Mouse (Mus musculus) brown adipose tissue, adult 24 weeks (tissue): ENCODE results near the gene Atad3a. TPM values are rescaled to one million over a fixed set of nuclear protein-coding genes. Genes with fewer than 3 reads are reported as not detected.

ENCODE experiments used
- H3K27ac ChIP-seq: fragments of 200-500 bp; replicated peaks from 2 replicates; pipeline ENCODE4 v1.5.1; 2012; ENCODE audit warnings: low read depth, mild to moderate bottlenecking, low read length
- H3K4me1 ChIP-seq: fragments of 200-500 bp; 2 replicates; pipeline ENCODE4 v1.6.1; 2012; ENCODE audit warnings: low read length, mixed read lengths; ENCODE audit not compliant: control insufficient read depth, insufficient read depth, insufficient read length
- H3K4me3 ChIP-seq: fragments of 200-500 bp; 2 replicates; pipeline ENCODE4 v1.5.1; 2012; ENCODE audit warnings: low read depth, mild to moderate bottlenecking, low read length, moderate library complexity; ENCODE audit not compliant: insufficient read depth
- polyA plus RNA-seq: library from polyadenylated mRNA; stranded (reverse); fragments of >200 nt; gene quantifications from 2 replicates; pipeline ENCODE4 v1.2.4, GENCODE M21; 2012; ENCODE audit not compliant: missing spikeins, insufficient read depth, insufficient read length

Atad3a gene
- polyA plus RNA-seq, 1 experiment, result 57.0 TPM

DNA sequence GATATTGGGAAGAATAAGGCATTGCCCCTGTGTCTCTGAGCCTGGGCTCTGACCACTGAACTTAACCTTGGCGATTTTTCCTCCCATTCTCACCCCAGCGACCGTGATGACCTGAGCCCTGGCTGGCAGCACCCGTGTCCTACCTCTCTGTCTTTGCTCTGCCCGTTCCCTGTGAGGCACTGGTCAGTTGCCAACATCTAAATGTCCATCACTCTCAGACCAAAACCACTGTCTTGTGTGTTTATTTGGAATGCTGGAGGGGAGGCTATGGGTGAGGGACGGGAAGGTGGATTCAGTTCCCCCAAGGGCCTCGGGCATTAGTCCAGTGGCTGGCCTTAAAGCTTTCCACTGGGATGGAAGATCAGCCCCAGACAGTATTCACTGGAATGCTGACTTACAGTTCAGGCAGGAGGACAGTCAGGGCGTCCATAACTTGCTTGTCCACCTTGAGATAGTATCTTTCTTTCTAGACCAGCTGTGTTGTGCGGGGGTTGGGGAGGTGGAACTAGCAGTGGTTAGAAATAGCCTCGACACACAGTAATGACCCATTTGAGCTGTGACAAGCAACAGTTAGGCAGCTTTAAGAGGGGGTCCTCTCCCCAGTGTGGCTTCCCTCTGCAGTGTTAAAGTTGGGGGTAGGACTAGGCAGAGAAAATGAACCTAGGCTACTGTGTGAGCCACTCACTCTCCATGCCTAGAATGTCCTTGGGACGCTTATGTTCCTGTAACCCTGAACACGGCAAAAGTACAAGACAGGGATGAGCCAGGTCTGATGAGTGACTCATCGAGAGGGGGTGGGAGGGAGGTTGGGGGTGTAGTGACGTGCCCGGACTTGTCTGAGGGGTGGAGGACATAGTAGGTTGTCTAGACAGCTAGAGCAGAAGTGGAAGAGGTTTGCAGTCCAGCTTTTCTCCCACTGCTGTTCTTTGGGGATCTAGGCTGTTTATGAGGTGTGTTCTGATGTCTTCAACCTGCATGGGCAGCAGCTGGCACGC, 64.3 kb downstream of the Atad3a start:
- H3K4me3 ChIP-seq, result no peak overlapping the region

GRCm38 (mm10) chr4:155695531-155696062, 65.3 kb downstream of the Atad3a start:
- Histone ChIP-seq H3K27ac (no peak overlapping the region), H3K4me1 (no peaks in the 10 kb centered on the region; the same call in 1 of the 2 replicates), H3K4me3 (peak overlapping the region; percentile 68; the same call in 1 of the 2 replicates)

More for the DNA sequence above, 64.3 kb downstream of the Atad3a start:
- H3K4me1 ChIP-seq, result no peaks in the 10 kb centered on the region; the same call in 1 of the 2 replicates
- no peak overlapping the region for H3K27ac ChIP-seq

DNA sequence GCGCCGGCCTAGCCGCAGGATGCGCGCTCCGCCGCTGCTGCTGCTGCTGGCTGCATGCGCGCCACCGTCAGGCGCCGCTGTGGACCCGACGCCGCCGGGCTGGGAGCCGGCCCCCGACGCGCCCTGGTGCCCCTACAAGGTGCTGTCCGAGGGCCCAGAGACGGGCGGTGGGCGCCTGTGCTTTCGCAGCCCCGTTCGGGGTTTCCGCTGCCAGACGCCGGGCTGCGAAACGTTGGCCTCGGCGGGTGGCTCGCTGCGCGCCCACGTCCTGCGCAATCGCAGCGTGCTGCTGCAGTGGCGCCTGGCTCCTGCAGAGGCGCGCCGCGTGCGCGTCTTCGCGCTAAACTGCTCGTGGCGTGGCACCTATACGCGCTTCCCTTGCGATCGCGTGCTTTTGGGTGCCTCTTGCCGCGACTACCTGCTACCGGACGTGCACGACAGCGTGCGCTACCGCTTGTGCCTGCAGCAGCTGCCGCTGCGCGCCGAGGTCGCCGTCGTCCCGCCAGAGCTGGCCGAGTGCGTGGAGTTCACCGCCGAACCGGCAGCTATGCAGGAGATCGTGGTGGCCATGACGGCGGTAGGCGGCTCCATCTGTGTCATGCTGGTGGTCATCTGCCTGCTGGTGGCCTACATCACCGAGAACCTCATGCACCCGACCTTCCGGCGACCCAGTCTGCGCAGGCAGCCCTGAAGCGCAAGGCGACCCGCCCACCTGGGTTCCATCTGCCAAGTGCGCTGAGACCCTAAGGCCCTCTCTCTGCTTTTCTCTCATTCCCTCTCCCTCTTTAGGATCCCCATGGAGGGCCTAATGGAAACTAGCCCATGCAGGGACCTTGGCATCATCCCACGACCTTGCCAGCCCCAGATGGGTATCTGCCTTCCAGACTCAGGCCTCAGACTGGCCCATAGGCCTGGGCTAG, 66.2 kb downstream of the Atad3a start:
- no peak overlapping the region for H3K27ac ChIP-seq
- peak overlapping the region; percentile 68 for H3K4me3 ChIP-seq
- no peaks in the 10 kb centered on the region; the same call in 1 of the 2 replicates for H3K4me1 ChIP-seq

GRCm38 (mm10) chr4:155694111-155694481, 66.8 kb downstream of the Atad3a start, which contains the start of gene Fndc10:
Fndc10 (plus strand) TSS chr4:155694342.
- Histone ChIP-seq H3K4me1 (no peaks in the 10 kb centered on the region; the same call in 1 of the 2 replicates), H3K4me3 (peak within 1 kb of the TSS; percentile 68), H3K27ac (no peak within 1 kb of the TSS)

DNA sequence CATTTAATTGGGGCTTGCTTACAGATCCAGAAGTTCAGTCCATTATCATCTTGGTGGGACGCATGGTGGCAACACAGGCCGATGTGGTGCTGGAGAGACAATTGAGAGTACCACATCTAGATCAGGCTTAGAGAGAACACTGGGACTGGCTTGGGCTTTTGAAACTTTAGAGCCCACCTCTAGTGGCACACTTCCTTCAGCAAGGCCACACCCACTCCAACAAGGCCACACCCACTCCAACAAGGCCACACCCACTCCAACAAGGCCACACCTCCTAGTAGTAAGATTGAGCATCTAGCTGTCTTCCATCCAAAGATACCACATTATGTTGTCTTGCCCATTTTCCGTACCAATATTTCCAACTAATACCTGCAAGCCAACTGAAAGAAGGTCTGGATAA, 68.5 kb downstream of the Atad3a start:
- Histone ChIP-seq H3K27ac (no peak overlapping the region), H3K4me3 (no peak overlapping the region), H3K4me1 (no peaks in the 10 kb centered on the region; the same call in 1 of the 2 replicates)

Other genes with a start within 250 kb of the Atad3a start
- 147 and 155 TPM in 2 replicates for gene Nadk, start 198.7 kb downstream of the Atad3a start, polyA plus RNA-seq
- 7.0 and 9.4 TPM in 2 replicates for gene Slc35e2, start 159.7 kb downstream of the Atad3a start, polyA plus RNA-seq
- gene Cdk11b, start 136.2 kb downstream of the Atad3a start, polyA plus RNA-seq, result 32.4 and 37.9 TPM in 2 replicates
- not detected in 2 replicates for gene Gm10563, start 115.7 kb downstream of the Atad3a start, polyA plus RNA-seq
- 3.3 and 5.5 TPM in 2 replicates for gene Mmp23, start 107.7 kb downstream of the Atad3a start, polyA plus RNA-seq
- 9.7 and 29.1 TPM in 2 replicates for gene Mib2, start 91.9 kb downstream of the Atad3a start, polyA plus RNA-seq
- gene Fndc10, start 66.8 kb downstream of the Atad3a start, polyA plus RNA-seq, result 2.4 and 3.5 TPM in 2 replicates
- 61.2 and 80.5 TPM in 2 replicates for gene Ssu72, start 56.3 kb downstream of the Atad3a start, polyA plus RNA-seq
- 0.46 TPM in 1 of 2 replicates, not detected in the other for gene Tmem240, start 26.3 kb downstream of the Atad3a start, polyA plus RNA-seq
- gene Vwa1, start 13.6 kb upstream of the Atad3a start, polyA plus RNA-seq, result 2.3 and 3.9 TPM in 2 replicates
- 0.42 and 0.67 TPM in 2 replicates for gene Tmem88b, start 24.8 kb upstream of the Atad3a start, polyA plus RNA-seq
- not detected in 2 replicates for gene Ankrd65, start 29.3 kb upstream of the Atad3a start, polyA plus RNA-seq
- 367 and 416 TPM in 2 replicates for gene Mrpl20, start 41.8 kb upstream of the Atad3a start, polyA plus RNA-seq
- 28.2 and 61.6 TPM in 2 replicates for gene Ccnl2, start 51.4 kb upstream of the Atad3a start, polyA plus RNA-seq
- 259 and 309 TPM in 2 replicates for gene Aurkaip1, start 70.2 kb upstream of the Atad3a start, polyA plus RNA-seq
- gene Mxra8, start 78.6 kb upstream of the Atad3a start, polyA plus RNA-seq, result 17.3 and 22.3 TPM in 2 replicates
- gene Dvl1, start 86.3 kb upstream of the Atad3a start, polyA plus RNA-seq, result 19.2 and 20.2 TPM in 2 replicates
- gene Tas1r3, start 102.3 kb upstream of the Atad3a start, polyA plus RNA-seq, result not detected in 2 replicates
- gene Cptp, start 108.3 kb upstream of the Atad3a start, polyA plus RNA-seq, result 6.0 and 11.5 TPM in 2 replicates
- gene Ints11, start 108.5 kb upstream of the Atad3a start, polyA plus RNA-seq, result 12.9 and 15.1 TPM in 2 replicates
- 5.7 and 7.8 TPM in 2 replicates for gene Pusl1, start 130.7 kb upstream of the Atad3a start, polyA plus RNA-seq
- 2.9 and 5.2 TPM in 2 replicates for gene Acap3, start 130.7 kb upstream of the Atad3a start, polyA plus RNA-seq
- 34.8 and 46.2 TPM in 2 replicates for gene Ube2j2, start 182.7 kb upstream of the Atad3a start, polyA plus RNA-seq
- 99.7 and 136 TPM in 2 replicates for gene C1qtnf12, start 201.2 kb upstream of the Atad3a start, polyA plus RNA-seq
- gene B3galt6, start 231.6 kb upstream of the Atad3a start, polyA plus RNA-seq, result 1.8 and 3.0 TPM in 2 replicates
- 138 and 141 TPM in 2 replicates for gene Sdf4, start 231.8 kb upstream of the Atad3a start, polyA plus RNA-seq